In genomic region chr4:139631569-139632253, GRCm38 (mm10) we compare ENCODE assay signal across 35 mouse cellular contexts. TPM values are rescaled to one million over a fixed set of nuclear protein-coding genes. Genes with fewer than 3 reads are reported as not detected.
DNase-seq lines count a peak whose midpoint lies in the region; ATAC-seq and TF ChIP-seq lines count a peak whose summit lies in the region.
"Had no signal": no experiment of that assay in that cellular context is flagged by ENCODE, and none has a peak within 500 bp of the region (broad histone marks: within the 10 kb centered on the region; RNA-seq: fewer than 3 reads in every experiment).

No protein-coding gene starts in this region.

- peaks cover 13% of the 10 kb centered on the region; the same call in 1 of the 2 replicates for H3K4me1 ChIP-seq in kidney, embryonic 16.5 days (ENCODE audit: insufficient read depth, low read length)
- H3K4me1 ChIP-seq in lung, postnatal 0 days (ENCODE audit: insufficient read depth, low read depth, low read length): peaks cover 3% of the 10 kb centered on the region; the same call in 1 of the 2 replicates

- WGBS in kidney, embryonic 16.5 days: 84% methylated on average over 7 of the region's 7 CpGs
- WGBS in lung, postnatal 0 days: 69% methylated on average over 7 of the region's 7 CpGs

- H3K9ac ChIP-seq in kidney, embryonic 16.5 days (replicated peaks; ENCODE audit: low read length): no peak overlapping the region
- H3K9ac ChIP-seq in lung, postnatal 0 days (replicated peaks; ENCODE audit: low read depth): no peak overlapping the region
- H3K9ac ChIP-seq: heart, embryonic 15.5 days; hindbrain, embryonic 13.5 days; limb, embryonic 13.5 days; liver, embryonic 14.5 days; midbrain, embryonic 13.5 days; neural tube, embryonic 13.5 days had no signal

- ATAC-seq in kidney, embryonic 16.5 days (ENCODE audit: low FRiP score, low TSS enrichment): no peak
- peak; percentile 54 for ATAC-seq in lung, postnatal 0 days
- ATAC-seq: forebrain, embryonic 16.5 days; intestine, postnatal 0 days; midbrain, embryonic 13.5 days had no signal

- TF ChIP-seq CTCF in layer of hippocampus, adult 2 months (conservative IDR thresholded peaks at IDR 0.05): no peak; the same call in 1 of the 2 replicates
- no peak for TF ChIP-seq CTCF in lung, postnatal 0 days (IDR thresholded peaks at IDR 0.05)

- no peaks in the 10 kb centered on the region for H3K27me3 ChIP-seq in kidney, embryonic 16.5 days (ENCODE audit: insufficient read depth, low read length)
- no peaks in the 10 kb centered on the region for H3K27me3 ChIP-seq in lung, postnatal 0 days (replicated peaks; ENCODE audit: insufficient read depth, low read length)
- H3K27me3 ChIP-seq: heart, embryonic 15.5 days; limb, embryonic 13.5 days; midbrain, embryonic 13.5 days; neural tube, embryonic 13.5 days had no signal

- H3K27ac ChIP-seq in kidney, embryonic 16.5 days (ENCODE audit: low read length): no peak overlapping the region
- H3K27ac ChIP-seq in layer of hippocampus, adult 2 months: peak overlapping the region; percentile 21; the same call in 1 of the 2 replicates
- no peak overlapping the region for H3K27ac ChIP-seq in lung, postnatal 0 days (ENCODE audit: low read length)
- H3K27ac ChIP-seq: heart, embryonic 15.5 days; hindbrain, embryonic 13.5 days; limb, embryonic 13.5 days; liver, embryonic 14.5 days; macrophage; midbrain, embryonic 13.5 days; neural tube, embryonic 13.5 days had no signal

- DNase-seq in kidney, adult 11 months: peak; percentile 74
- no peak for DNase-seq in layer of hippocampus, adult 2 months (ENCODE audit: low spot score in 2 of 2)
- DNase-seq in layer of hippocampus, postnatal 25 days (ENCODE audit: extremely low spot score in 1 of 2, low spot score in 1 of 2): no peak
- DNase-seq in lung, postnatal 0 days (ENCODE audit: low spot score): peak; percentile 34
- no peak for DNase-seq in lung, postnatal 14 days
- DNase-seq: B cell, adult 2 months; cerebellum, adult 11-12 months; cerebellum, adult 9-11 months; embryo, embryonic 11 days; heart, postnatal 36 days; layer of hippocampus, adult 9-11 months; right cerebral cortex, postnatal 4 days had no signal

- H3K4me3 ChIP-seq in kidney, embryonic 16.5 days (ENCODE audit: low read length): no peak overlapping the region
- no peak overlapping the region for H3K4me3 ChIP-seq in layer of hippocampus, adult 2 months
- H3K4me3 ChIP-seq in lung, postnatal 0 days (ENCODE audit: low read depth, low read length): no peak overlapping the region
- H3K4me3 ChIP-seq: erythroblast, embryonic 14.5 days; heart, embryonic 15.5 days; hindbrain, embryonic 13.5 days; limb, embryonic 13.5 days; midbrain, embryonic 13.5 days; neural tube, embryonic 13.5 days had no signal

- no peaks in the 10 kb centered on the region for H3K9me3 ChIP-seq in kidney, embryonic 16.5 days (ENCODE audit: low read length)
- no peaks in the 10 kb centered on the region for H3K9me3 ChIP-seq in lung, postnatal 0 days (ENCODE audit: low read length)
- H3K9me3 ChIP-seq: heart, embryonic 15.5 days; hindbrain, embryonic 13.5 days; limb, embryonic 13.5 days; midbrain, embryonic 13.5 days; neural tube, embryonic 13.5 days had no signal

- no peak for TF ChIP-seq EP300 in lung, postnatal 0 days (IDR thresholded peaks at IDR 0.05)

- H3K36me3 ChIP-seq in kidney, embryonic 16.5 days (ENCODE audit: insufficient read depth, low read length): peaks cover 4% of the 10 kb centered on the region; the same call in 1 of the 2 replicates
- no peaks in the 10 kb centered on the region for H3K36me3 ChIP-seq in lung, postnatal 0 days (ENCODE audit: insufficient read depth, low read length)
- H3K36me3 ChIP-seq: heart, embryonic 15.5 days had no signal

- H3K4me2 ChIP-seq in kidney, embryonic 16.5 days (replicated peaks; ENCODE audit: low read depth, low read length): no peak overlapping the region
- H3K4me2 ChIP-seq in lung, postnatal 0 days (replicated peaks; ENCODE audit: low read depth, low read length): no peak overlapping the region
- H3K4me2 ChIP-seq: heart, embryonic 15.5 days; hindbrain, embryonic 13.5 days; limb, embryonic 13.5 days; midbrain, embryonic 13.5 days; neural tube, embryonic 13.5 days had no signal

RNA-seq across cellular contexts. Expression of gene Aldh4a1, which starts 9.0 kb away (rescaled TPM):
- 133 and 149 TPM in 2 replicates for polyA plus RNA-seq in kidney, embryonic 16.5 days (2015; fragmentation: Nextera tagmentation; extraction: Ambion mirVana)
- 10 to 100 TPM; 20.1 to 20.2 TPM for total RNA-seq in layer of hippocampus, adult 2 months (2021)
- 10 to 100 TPM; 18.0 to 20.2 TPM for total RNA-seq in layer of hippocampus, postnatal 25 days (2021)
- polyA plus RNA-seq in lung, postnatal 0 days (2015; fragmentation: Nextera tagmentation; extraction: Ambion mirVana): 13.4 and 19.7 TPM in 2 replicates

RNA-seq across cellular contexts. Expression of gene Tas1r2, which starts 21.6 kb away (rescaled TPM):
- polyA plus RNA-seq in kidney, embryonic 16.5 days (2015; fragmentation: Nextera tagmentation; extraction: Ambion mirVana): not detected in 2 replicates
- not detected for total RNA-seq in layer of hippocampus, adult 2 months (2021)
- total RNA-seq in layer of hippocampus, postnatal 25 days (2021): not detected
- polyA plus RNA-seq in lung, postnatal 0 days (2015; fragmentation: Nextera tagmentation; extraction: Ambion mirVana): not detected in 2 replicates
- total RNA-seq: adrenal gland, adult 18-20 months; adrenal gland, postnatal 25 days; gastrocnemius, adult 8-10 months; gastrocnemius, postnatal 4 days; heart, adult 8-10 months; heart, postnatal 36 days; left cerebral cortex, adult 18-20 months; left cerebral cortex, postnatal 25 days; megakaryocyte-erythroid progenitor cell, adult 5-6 weeks had no signal
- polyA plus RNA-seq: embryonic facial prominence, embryonic 14.5 days; erythroblast, embryonic 14.5 days; forebrain, embryonic 11.5 days; forebrain, embryonic 16.5 days; heart, embryonic 15.5 days; hindbrain, embryonic 13.5 days; intestine, postnatal 0 days; large intestine, adult 2 months; limb, embryonic 13.5 days; liver, embryonic 14.5 days; lung, embryonic 16.5 days; macrophage; midbrain, embryonic 13.5 days; neural tube, embryonic 13.5 days had no signal

RNA-seq across cellular contexts. Expression of gene Gm21969, which starts 28.7 kb away (rescaled TPM):
- polyA plus RNA-seq in kidney, embryonic 16.5 days (2015; fragmentation: Nextera tagmentation; extraction: Ambion mirVana): not detected in 2 replicates
- total RNA-seq in layer of hippocampus, adult 2 months (2021): not detected
- not detected for total RNA-seq in layer of hippocampus, postnatal 25 days (2021)
- not detected in 2 replicates for polyA plus RNA-seq in lung, postnatal 0 days (2015; fragmentation: Nextera tagmentation; extraction: Ambion mirVana)
- total RNA-seq: adrenal gland, adult 18-20 months; adrenal gland, postnatal 25 days; gastrocnemius, adult 8-10 months; gastrocnemius, postnatal 4 days; heart, adult 8-10 months; heart, postnatal 36 days; left cerebral cortex, postnatal 25 days; megakaryocyte-erythroid progenitor cell, adult 5-6 weeks had no signal
- polyA plus RNA-seq: embryonic facial prominence, embryonic 14.5 days; forebrain, embryonic 11.5 days; forebrain, embryonic 16.5 days; heart, embryonic 15.5 days; hindbrain, embryonic 13.5 days; intestine, postnatal 0 days; large intestine, adult 2 months; limb, embryonic 13.5 days; liver, embryonic 14.5 days; macrophage; midbrain, embryonic 13.5 days; neural tube, embryonic 13.5 days had no signal

Comparison
In these comparisons a context has a peak if more than half of its experiments do, and no peak if none do; other contexts are left out.
1. DNase-seq: peak in kidney, adult 11 months (single experiment) and lung, postnatal 0 days (single experiment); none in layer of hippocampus, adult 2 months (0 of 2), layer of hippocampus, postnatal 25 days (0 of 2) and lung, postnatal 14 days (single experiment).